Mouse (Mus musculus): ENCODE measurements around the gene Fars2. TPM values are rescaled to one million over a fixed set of nuclear protein-coding genes. Genes with fewer than 3 reads are reported as not detected.
A peak's percentile ranks its signal among the peaks of the same experiment; 100 is the strongest.

Fars2 gene
- polyA plus RNA-seq (2014; fragmentation: Nextera tagmentation; extraction: Ambion mirVana): 29.4 and 31.7 TPM in 2 replicates

GRCm38 (mm10) chr13:36117143-36118014, at the start of gene Fars2, which contains the start of gene Lyrm4:
TSS of gene Fars2 (plus strand) at chr13:36117412.
TSS of gene Lyrm4 (minus strand) at chr13:36117526.
- ATAC-seq (ENCODE audit: low FRiP score, low TSS enrichment): peak; percentile 99
- H3K9ac ChIP-seq (ENCODE audit: low read depth, low read length): peak within 1 kb of the TSS; percentile 76
- under 1% methylated on average over 67 of the region's 75 CpGs for WGBS

GRCm38 (mm10) chr13:36074484-36074883, 42.7 kb upstream of the Fars2 start:
- Histone ChIP-seq H3K27me3 (ENCODE audit: control insufficient read depth, insufficient read depth, low read length) (no peaks in the 10 kb centered on the region), H3K4me2 (replicated peaks; ENCODE audit: low read depth, low read length) (no peak overlapping the region), H3K9me3 (ENCODE audit: control insufficient read depth, low read length) (no peaks in the 10 kb centered on the region), H3K4me1 (ENCODE audit: control insufficient read depth, insufficient read depth, low read length) (no peaks in the 10 kb centered on the region), H3K4me3 (ENCODE audit: low read length) (no peak overlapping the region), H3K9ac (ENCODE audit: low read depth, low read length) (no peak overlapping the region), H3K36me3 (ENCODE audit: control insufficient read depth, insufficient read depth, low read length) (no peaks in the 10 kb centered on the region), H3K27ac (ENCODE audit: low read depth, low read length) (no peak overlapping the region)
- 92% methylated on average over 3 of the region's 3 CpGs for WGBS
- no peak for ATAC-seq (ENCODE audit: low FRiP score, low TSS enrichment)

More at GRCm38 (mm10) chr13:36117143-36118014, at the start of gene Fars2, which contains the start of gene Lyrm4:
- Histone ChIP-seq H3K27me3 (ENCODE audit: control insufficient read depth, insufficient read depth, low read length) (no peaks in the 10 kb centered on the region), H3K27ac (ENCODE audit: low read depth, low read length) (peak within 1 kb of the TSS; percentile 95), H3K4me3 (ENCODE audit: low read length) (peak within 1 kb of the TSS; percentile 59), H3K36me3 (ENCODE audit: control insufficient read depth, insufficient read depth, low read length) (no peaks in the 10 kb centered on the region), H3K4me2 (replicated peaks; ENCODE audit: low read depth, low read length) (peak within 1 kb of the TSS; percentile 81), H3K4me1 (ENCODE audit: control insufficient read depth, insufficient read depth, low read length) (peaks cover 4% of the 10 kb centered on the region; the same call in 1 of the 2 replicates), H3K9me3 (ENCODE audit: control insufficient read depth, low read length) (no peaks in the 10 kb centered on the region)

- H3K36me3 ChIP-seq (ENCODE audit: control insufficient read depth, insufficient read depth, low read length): no peaks in the 10 kb centered on the region
- no peaks in the 10 kb centered on the region for H3K9me3 ChIP-seq (ENCODE audit: control insufficient read depth, low read length)
- H3K4me3 ChIP-seq (ENCODE audit: low read length): no peak overlapping the region
- H3K27me3 ChIP-seq (ENCODE audit: control insufficient read depth, insufficient read depth, low read length): no peaks in the 10 kb centered on the region
- H3K27ac ChIP-seq (ENCODE audit: low read depth, low read length): no peak overlapping the region
- no peak overlapping the region for H3K4me2 ChIP-seq (replicated peaks; ENCODE audit: low read depth, low read length)
- H3K4me1 ChIP-seq (ENCODE audit: control insufficient read depth, insufficient read depth, low read length): 0 out of 2 replicates have a peak, but pooled peaks cover 2% of the 10 kb centered on the region
- no peak for ATAC-seq (ENCODE audit: low FRiP score, low TSS enrichment)
- no peak overlapping the region for H3K9ac ChIP-seq (ENCODE audit: low read depth, low read length)
- 89% methylated on average over 3 of the region's 3 CpGs for WGBS
Observed at GRCm38 (mm10) chr13:36081591-36081990, 35.6 kb upstream of the Fars2 start.

GRCm38 (mm10) chr13:36084701-36085100, 32.5 kb upstream of the Fars2 start:
- no peak for ATAC-seq (ENCODE audit: low FRiP score, low TSS enrichment)
- H3K4me3 ChIP-seq (ENCODE audit: low read length): no peak overlapping the region
- 0 out of 2 replicates have a peak, but pooled peaks cover 3% of the 10 kb centered on the region for H3K4me1 ChIP-seq (ENCODE audit: control insufficient read depth, insufficient read depth, low read length)
- no peaks in the 10 kb centered on the region for H3K9me3 ChIP-seq (ENCODE audit: control insufficient read depth, low read length)
- 68% methylated on average over 3 of the region's 3 CpGs for WGBS
- no peak overlapping the region for H3K4me2 ChIP-seq (replicated peaks; ENCODE audit: low read depth, low read length)
- no peaks in the 10 kb centered on the region for H3K36me3 ChIP-seq (ENCODE audit: control insufficient read depth, insufficient read depth, low read length)
- H3K9ac ChIP-seq (ENCODE audit: low read depth, low read length): no peak overlapping the region
- H3K27ac ChIP-seq (ENCODE audit: low read depth, low read length): no peak overlapping the region
- no peaks in the 10 kb centered on the region for H3K27me3 ChIP-seq (ENCODE audit: control insufficient read depth, insufficient read depth, low read length)

- H3K4me3 ChIP-seq (ENCODE audit: low read length): no peak overlapping the region
- WGBS: 31% methylated on average over 3 of the region's 3 CpGs
- H3K4me1 ChIP-seq (ENCODE audit: control insufficient read depth, insufficient read depth, low read length): 0 out of 2 replicates have a peak, but pooled peaks cover 3% of the 10 kb centered on the region
- no peak overlapping the region for H3K27ac ChIP-seq (ENCODE audit: low read depth, low read length)
- ATAC-seq (ENCODE audit: low FRiP score, low TSS enrichment): no peak
- no peaks in the 10 kb centered on the region for H3K9me3 ChIP-seq (ENCODE audit: control insufficient read depth, low read length)
- no peaks in the 10 kb centered on the region for H3K27me3 ChIP-seq (ENCODE audit: control insufficient read depth, insufficient read depth, low read length)
- H3K9ac ChIP-seq (ENCODE audit: low read depth, low read length): no peak overlapping the region
- H3K36me3 ChIP-seq (ENCODE audit: control insufficient read depth, insufficient read depth, low read length): peaks cover 3% of the 10 kb centered on the region; the same call in 1 of the 2 replicates
- no peak overlapping the region for H3K4me2 ChIP-seq (replicated peaks; ENCODE audit: low read depth, low read length)
Observed at GRCm38 (mm10) chr13:36085971-36086370, 31.2 kb upstream of the Fars2 start.

- no peak overlapping the region for H3K9ac ChIP-seq (ENCODE audit: low read depth, low read length)
- H3K4me2 ChIP-seq (replicated peaks; ENCODE audit: low read depth, low read length): no peak overlapping the region
- H3K4me1 ChIP-seq (ENCODE audit: control insufficient read depth, insufficient read depth, low read length): 0 out of 2 replicates have a peak, but pooled peaks cover 3% of the 10 kb centered on the region
- H3K9me3 ChIP-seq (ENCODE audit: control insufficient read depth, low read length): no peaks in the 10 kb centered on the region
- H3K27me3 ChIP-seq (ENCODE audit: control insufficient read depth, insufficient read depth, low read length): no peaks in the 10 kb centered on the region
- 87% methylated on average over 5 of the region's 5 CpGs for WGBS
- ATAC-seq (ENCODE audit: low FRiP score, low TSS enrichment): no peak
- H3K4me3 ChIP-seq (ENCODE audit: low read length): no peak overlapping the region
- peaks cover 6% of the 10 kb centered on the region; the same call in 1 of the 2 replicates for H3K36me3 ChIP-seq (ENCODE audit: control insufficient read depth, insufficient read depth, low read length)
- H3K27ac ChIP-seq (ENCODE audit: low read depth, low read length): no peak overlapping the region
Observed at GRCm38 (mm10) chr13:36086608-36087391, 30.4 kb upstream of the Fars2 start.

- no peak overlapping the region for H3K4me2 ChIP-seq (replicated peaks; ENCODE audit: low read depth, low read length)
- no peak overlapping the region for H3K27ac ChIP-seq (ENCODE audit: low read depth, low read length)
- H3K9me3 ChIP-seq (ENCODE audit: control insufficient read depth, low read length): no peaks in the 10 kb centered on the region
- no peak overlapping the region for H3K4me3 ChIP-seq (ENCODE audit: low read length)
- H3K4me1 ChIP-seq (ENCODE audit: control insufficient read depth, insufficient read depth, low read length): 0 out of 2 replicates have a peak, but pooled peaks cover 3% of the 10 kb centered on the region
- H3K36me3 ChIP-seq (ENCODE audit: control insufficient read depth, insufficient read depth, low read length): peaks cover 6% of the 10 kb centered on the region; the same call in 1 of the 2 replicates
- H3K9ac ChIP-seq (ENCODE audit: low read depth, low read length): no peak overlapping the region
- 91% methylated on average over 2 of the region's 2 CpGs for WGBS
- ATAC-seq (ENCODE audit: low FRiP score, low TSS enrichment): no peak
- H3K27me3 ChIP-seq (ENCODE audit: control insufficient read depth, insufficient read depth, low read length): no peaks in the 10 kb centered on the region
Observed at GRCm38 (mm10) chr13:36087427-36087826, 29.8 kb upstream of the Fars2 start.

- 82% methylated on average over 4 of the region's 4 CpGs for WGBS
- no peak for ATAC-seq (ENCODE audit: low FRiP score, low TSS enrichment)
- H3K36me3 ChIP-seq (ENCODE audit: control insufficient read depth, insufficient read depth, low read length): peaks cover 6% of the 10 kb centered on the region; the same call in 1 of the 2 replicates
Observed at GRCm38 (mm10) chr13:36088168-36088567, 29.0 kb upstream of the Fars2 start.

More at GRCm38 (mm10) chr13:36088168-36088567, 29.0 kb upstream of the Fars2 start:
- H3K4me2 ChIP-seq (replicated peaks; ENCODE audit: low read depth, low read length): no peak overlapping the region
- H3K9me3 ChIP-seq (ENCODE audit: control insufficient read depth, low read length): no peaks in the 10 kb centered on the region
- no peak overlapping the region for H3K4me3 ChIP-seq (ENCODE audit: low read length)
- no peak overlapping the region for H3K27ac ChIP-seq (ENCODE audit: low read depth, low read length)
- no peak overlapping the region for H3K9ac ChIP-seq (ENCODE audit: low read depth, low read length)
- no peaks in the 10 kb centered on the region for H3K27me3 ChIP-seq (ENCODE audit: control insufficient read depth, insufficient read depth, low read length)
- 0 out of 2 replicates have a peak, but pooled peaks cover 3% of the 10 kb centered on the region for H3K4me1 ChIP-seq (ENCODE audit: control insufficient read depth, insufficient read depth, low read length)
